Mouse (Mus musculus) forebrain, embryonic 15.5 days (tissue): ENCODE data around the gene Fgf5. TPM values are rescaled to one million over a fixed set of nuclear protein-coding genes. Genes with fewer than 3 reads are reported as not detected.
A peak's percentile ranks its signal among the peaks of the same experiment; 100 is the strongest.

Experiments
- ATAC-seq: fragments of 200-750 bp; cut with Nextera tagmentation; replicated peaks from 2 replicates; pipeline ENCODE4 v1.8.0; 2017; ENCODE audit warnings: mild to moderate bottlenecking, moderate TSS enrichment, moderate library complexity
- H3K27ac ChIP-seq: fragments of 300-500 bp; sonication (generic); replicated peaks from 2 replicates; pipeline ENCODE4 v1.5.1; 2015; ENCODE audit warnings: mild to moderate bottlenecking, inconsistent platforms
- H3K27me3 ChIP-seq: fragments of 300-500 bp; sonication (generic); 2 replicates; pipeline ENCODE4 v1.6.1; 2015; ENCODE audit warnings: inconsistent platforms
- H3K36me3 ChIP-seq: fragments of 300-500 bp; sonication (generic); 2 replicates; pipeline ENCODE4 v1.6.1; 2015; ENCODE audit warnings: mild to moderate bottlenecking, inconsistent platforms
- H3K4me1 ChIP-seq: fragments of 300-500 bp; sonication (generic); 2 replicates; pipeline ENCODE4 v1.6.1; 2015; ENCODE audit warnings: inconsistent platforms
- H3K4me2 ChIP-seq: fragments of 300-500 bp; sonication (generic); replicated peaks from 2 replicates; pipeline ENCODE4 v1.6.1; 2015; ENCODE audit warnings: mild to moderate bottlenecking, inconsistent platforms
- H3K4me3 ChIP-seq: fragments of 300-500 bp; sonication (generic); 2 replicates; pipeline ENCODE4 v1.5.1; 2015; ENCODE audit warnings: mild to moderate bottlenecking, inconsistent platforms
- H3K9ac ChIP-seq: fragments of 300-500 bp; sonication (generic); replicated peaks from 2 replicates; pipeline ENCODE4 v1.6.1; 2015; ENCODE audit warnings: mild to moderate bottlenecking, inconsistent platforms
- H3K9me3 ChIP-seq: fragments of 300-500 bp; sonication (generic); 2 replicates; pipeline ENCODE4 v1.6.1; 2016; ENCODE audit warnings: inconsistent platforms
- WGBS: fragments of 180-500 bp; shearing (Covaris S2); methylation state at CpG from one replicate; pipeline ENCODE4 v1.1.7; 2015; ENCODE audit warnings: mixed read lengths; 5-methylcytosine and 5-hydroxymethylcytosine counted together
- polyA plus RNA-seq: library from polyadenylated mRNA; unstranded; fragments of >200 nt; fragmentation: Nextera tagmentation; extraction: Ambion mirVana; gene quantifications from 2 replicates; pipeline ENCODE4 v1.2.1, GENCODE M21; 2015

Fgf5 gene
- 0.59 and 0.79 TPM in 2 replicates for polyA plus RNA-seq

- no peaks in the 10 kb centered on the region for H3K9me3 ChIP-seq
- peaks cover 20% of the 10 kb centered on the region for H3K4me1 ChIP-seq
- H3K4me2 ChIP-seq, result peak within 1 kb of the TSS; percentile 99
- peaks cover 36% of the 10 kb centered on the region for H3K27me3 ChIP-seq
- H3K27ac ChIP-seq, result no peak within 1 kb of the TSS
- peak within 1 kb of the TSS; percentile 67 for H3K4me3 ChIP-seq
- H3K36me3 ChIP-seq, result no peaks in the 10 kb centered on the region
- under 1% methylated on average over 76 of the region's 80 CpGs for WGBS
- peak within 1 kb of the TSS; percentile 64 for H3K9ac ChIP-seq
- peak; percentile 81 for ATAC-seq
Measured at GRCm38 (mm10) chr5:98253838-98254821, at the start of gene Fgf5. Gene Fgf5 (plus strand): TSS chr5:98254184.

GRCm38 (mm10) chr5:98212501-98212900 lies 41.5 kb upstream of the Fgf5 start:
- no peak for ATAC-seq
- Histone ChIP-seq H3K27ac (no peak overlapping the region), H3K4me3 (no peak overlapping the region), H3K4me2 (no peak overlapping the region), H3K9me3 (no peaks in the 10 kb centered on the region), H3K27me3 (no peaks in the 10 kb centered on the region), H3K4me1 (no peaks in the 10 kb centered on the region), H3K36me3 (no peaks in the 10 kb centered on the region), H3K9ac (no peak overlapping the region)
- 69% methylated on average over 4 of the region's 4 CpGs for WGBS

DNA sequence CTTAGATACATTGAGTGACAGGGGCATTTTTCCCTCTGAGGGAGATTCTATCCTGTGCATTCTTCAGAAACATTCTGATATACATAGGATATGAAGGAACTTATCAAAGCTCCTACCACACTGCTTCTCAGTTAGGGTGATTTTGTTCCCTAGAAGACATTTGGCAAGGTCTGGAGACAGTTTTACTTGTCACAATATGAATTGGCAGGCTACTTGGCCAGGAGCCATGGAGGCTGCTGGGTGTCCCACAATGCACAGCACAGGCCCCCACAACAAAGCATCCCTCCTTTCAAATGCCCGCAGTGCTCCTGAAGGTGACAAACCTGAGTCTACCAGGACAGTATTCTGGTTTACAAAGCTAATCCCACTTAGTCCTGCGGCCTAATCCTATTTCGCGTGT lies 32.0 kb upstream of the Fgf5 start:
- Histone ChIP-seq H3K9ac (no peak overlapping the region), H3K36me3 (no peaks in the 10 kb centered on the region), H3K27ac (no peak overlapping the region), H3K4me3 (no peak overlapping the region), H3K4me1 (0 out of 2 replicates have a peak, but pooled peaks cover 4% of the 10 kb centered on the region), H3K9me3 (no peaks in the 10 kb centered on the region), H3K4me2 (no peak overlapping the region), H3K27me3 (no peaks in the 10 kb centered on the region)
- WGBS, result 63% methylated on average over 4 of the region's 4 CpGs
- no peak for ATAC-seq

DNA sequence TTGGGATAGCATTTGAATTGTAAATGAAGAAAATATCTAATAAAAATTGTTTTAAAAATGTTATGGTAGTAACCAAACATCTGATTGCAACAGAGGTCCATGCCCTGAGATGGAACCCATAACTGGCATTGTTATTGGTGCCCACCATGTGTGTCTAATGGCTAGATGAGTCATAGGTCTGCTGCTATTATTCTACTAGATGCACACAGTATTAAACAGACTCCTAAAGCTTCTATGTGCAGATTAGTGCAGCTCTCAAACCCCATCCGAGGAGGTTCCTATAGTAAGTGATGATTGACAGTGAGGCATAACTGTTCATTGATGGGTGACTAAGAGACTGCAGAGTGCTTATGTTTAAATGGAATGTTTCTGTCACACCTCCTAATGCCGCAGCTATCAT lies 27.3 kb upstream of the Fgf5 start:
- Histone ChIP-seq H3K9me3 (no peaks in the 10 kb centered on the region), H3K27ac (no peak overlapping the region), H3K27me3 (no peaks in the 10 kb centered on the region), H3K4me2 (no peak overlapping the region), H3K9ac (no peak overlapping the region), H3K4me3 (no peak overlapping the region), H3K4me1 (0 out of 2 replicates have a peak, but pooled peaks cover 4% of the 10 kb centered on the region), H3K36me3 (no peaks in the 10 kb centered on the region)
- ATAC-seq, result no peak
- WGBS, result 67% methylated on average over 2 of the region's 2 CpGs

GRCm38 (mm10) chr5:98229456-98229855 lies 24.5 kb upstream of the Fgf5 start:
- Histone ChIP-seq H3K4me3 (no peak overlapping the region), H3K4me2 (no peak overlapping the region), H3K27ac (no peak overlapping the region), H3K4me1 (no peaks in the 10 kb centered on the region), H3K9me3 (no peaks in the 10 kb centered on the region), H3K27me3 (no peaks in the 10 kb centered on the region), H3K9ac (no peak overlapping the region), H3K36me3 (no peaks in the 10 kb centered on the region)
- ATAC-seq, result no peak
- 74% methylated on average over 6 of the region's 6 CpGs for WGBS

- H3K4me2 ChIP-seq, result no peak overlapping the region
- no peaks in the 10 kb centered on the region for H3K4me1 ChIP-seq
- H3K4me3 ChIP-seq, result no peak overlapping the region
- WGBS, result 84% methylated on average over 6 of the region's 6 CpGs
- no peak overlapping the region for H3K27ac ChIP-seq
- no peaks in the 10 kb centered on the region for H3K27me3 ChIP-seq
- ATAC-seq, result no peak
- no peaks in the 10 kb centered on the region for H3K36me3 ChIP-seq
- no peak overlapping the region for H3K9ac ChIP-seq
- no peaks in the 10 kb centered on the region for H3K9me3 ChIP-seq
Measured at GRCm38 (mm10) chr5:98238466-98238865, 15.5 kb upstream of the Fgf5 start.

GRCm38 (mm10) chr5:98241322-98241829 lies 12.6 kb upstream of the Fgf5 start:
- Histone ChIP-seq H3K4me1 (no peaks in the 10 kb centered on the region), H3K27ac (no peak overlapping the region), H3K9ac (no peak overlapping the region), H3K36me3 (no peaks in the 10 kb centered on the region), H3K9me3 (no peaks in the 10 kb centered on the region), H3K4me2 (no peak overlapping the region), H3K4me3 (no peak overlapping the region), H3K27me3 (no peaks in the 10 kb centered on the region)
- ATAC-seq, result no peak
- 91% methylated on average over 12 of the region's 12 CpGs for WGBS

- no peak overlapping the region for H3K27ac ChIP-seq
- H3K4me1 ChIP-seq, result no peaks in the 10 kb centered on the region
- no peaks in the 10 kb centered on the region for H3K9me3 ChIP-seq
- ATAC-seq, result no peak
- no peak overlapping the region for H3K4me2 ChIP-seq
- H3K27me3 ChIP-seq, result no peaks in the 10 kb centered on the region
- no peak overlapping the region for H3K9ac ChIP-seq
- H3K4me3 ChIP-seq, result no peak overlapping the region
- WGBS, result 65% methylated on average over 8 of the region's 8 CpGs
- H3K36me3 ChIP-seq, result no peaks in the 10 kb centered on the region
Measured at GRCm38 (mm10) chr5:98245303-98245702, 8.7 kb upstream of the Fgf5 start.

DNA sequence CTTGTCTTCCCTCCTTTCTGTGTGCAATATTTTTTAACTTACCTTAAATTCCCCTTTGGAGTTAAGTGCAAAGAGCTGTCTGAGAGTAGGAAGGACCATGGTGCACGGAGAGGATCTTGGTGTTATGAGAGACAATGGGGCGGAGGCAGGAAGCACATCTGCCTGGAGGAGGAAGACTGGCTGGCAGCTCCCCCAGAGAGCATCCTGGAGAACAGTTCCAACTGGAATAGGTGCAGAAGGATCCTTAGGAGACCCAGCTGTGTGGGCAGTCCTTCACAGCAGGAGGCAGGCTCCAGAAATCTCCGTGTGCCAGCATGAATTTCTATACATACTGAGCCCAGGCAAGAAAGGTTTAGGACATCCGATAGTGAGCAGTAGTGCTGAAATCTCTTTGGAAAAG lies 8.0 kb upstream of the Fgf5 start:
- no peaks in the 10 kb centered on the region for H3K9me3 ChIP-seq
- no peak overlapping the region for H3K4me2 ChIP-seq
- no peak for ATAC-seq
- no peak overlapping the region for H3K27ac ChIP-seq
- H3K27me3 ChIP-seq, result no peaks in the 10 kb centered on the region
- no peaks in the 10 kb centered on the region for H3K36me3 ChIP-seq
- no peaks in the 10 kb centered on the region for H3K4me1 ChIP-seq
- WGBS, result 47% methylated on average over 4 of the region's 4 CpGs
- no peak overlapping the region for H3K4me3 ChIP-seq
- no peak overlapping the region for H3K9ac ChIP-seq

DNA sequence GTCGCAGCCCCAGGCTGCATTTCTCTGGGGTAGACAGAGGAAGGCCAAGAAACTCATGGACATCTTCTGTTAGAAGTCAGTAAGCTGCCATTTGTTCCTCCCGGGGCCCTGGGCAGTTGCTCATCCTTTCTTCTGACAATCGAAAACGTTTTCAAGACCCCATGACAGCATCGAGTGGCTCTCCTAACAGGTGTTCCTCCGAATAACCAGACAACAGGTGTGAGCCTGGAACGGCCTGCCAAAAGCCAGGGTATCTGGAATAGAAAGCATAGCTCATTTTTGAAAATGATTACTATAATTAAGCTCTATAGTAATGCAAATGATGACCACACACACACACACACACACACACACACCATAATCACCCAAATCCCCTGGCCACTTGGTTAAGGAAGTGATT lies 7.2 kb upstream of the Fgf5 start:
- Histone ChIP-seq H3K27me3 (no peaks in the 10 kb centered on the region), H3K9ac (no peak overlapping the region), H3K9me3 (no peaks in the 10 kb centered on the region), H3K36me3 (no peaks in the 10 kb centered on the region), H3K4me3 (no peak overlapping the region), H3K27ac (no peak overlapping the region), H3K4me1 (no peaks in the 10 kb centered on the region), H3K4me2 (no peak overlapping the region)
- WGBS, result 69% methylated on average over 7 of the region's 7 CpGs
- no peak for ATAC-seq

- H3K9ac ChIP-seq, result no peak overlapping the region
- 54% methylated on average over 2 of the region's 2 CpGs for WGBS
- no peak overlapping the region for H3K4me2 ChIP-seq
- H3K27me3 ChIP-seq, result peaks cover 2% of the 10 kb centered on the region
- no peak overlapping the region for H3K4me3 ChIP-seq
- no peak for ATAC-seq
- H3K4me1 ChIP-seq, result no peaks in the 10 kb centered on the region
- no peaks in the 10 kb centered on the region for H3K9me3 ChIP-seq
- no peaks in the 10 kb centered on the region for H3K36me3 ChIP-seq
- no peak overlapping the region for H3K27ac ChIP-seq
Measured at GRCm38 (mm10) chr5:98247516-98247915, 6.5 kb upstream of the Fgf5 start.

DNA sequence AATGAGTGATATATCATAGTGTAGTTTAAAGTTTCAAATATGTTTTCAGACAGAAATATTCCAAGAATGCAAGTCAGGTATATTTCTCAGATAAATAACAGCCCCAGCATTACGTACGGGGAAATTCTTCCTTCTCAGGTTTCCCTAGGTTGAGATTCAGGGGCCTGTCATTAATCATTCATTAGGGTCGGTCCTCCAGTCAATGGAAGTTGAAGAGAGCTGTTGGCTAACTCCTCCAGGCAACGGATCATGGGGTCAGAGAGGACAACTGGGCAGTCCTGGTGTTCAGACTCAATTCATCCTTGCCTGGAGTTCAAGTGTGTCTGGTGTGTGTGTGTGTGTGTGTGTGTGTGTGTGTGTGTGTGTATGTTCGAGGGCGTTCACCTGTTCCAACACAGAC lies 837 bp upstream of the Fgf5 start:
- H3K27me3 ChIP-seq, result peaks cover 36% of the 10 kb centered on the region
- H3K4me2 ChIP-seq, result no peak overlapping the region

More for the DNA sequence above, 837 bp upstream of the Fgf5 start:
- Histone ChIP-seq H3K9ac (no peak overlapping the region), H3K27ac (no peak overlapping the region), H3K36me3 (no peaks in the 10 kb centered on the region), H3K4me1 (peaks cover 20% of the 10 kb centered on the region), H3K4me3 (peak overlapping the region; percentile 67; the same call in 1 of the 2 replicates), H3K9me3 (no peaks in the 10 kb centered on the region)
- ATAC-seq, result no peak
- 33% methylated on average over 6 of the region's 6 CpGs for WGBS
